Mouse (Mus musculus): Measurements from ENCODE around the gene Pald1.

- TF ChIP-seq CTCF (IDR thresholded peaks at IDR 0.05) (no peak), POLR2A (IDR thresholded peaks at IDR 0.05; ENCODE audit: insufficient read depth, low read depth, low read length) (no peak), EP300 (IDR thresholded peaks at IDR 0.05; ENCODE audit: insufficient read depth, low read depth, low read length) (no peak)
Measured at GRCm38 (mm10) chr10:61342750-61343149, 40.6 kb downstream of the Pald1 start.
